Mouse (Mus musculus) lung, postnatal 36 days (tissue): ENCODE measurements at regions not wholly inside any gene's neighbourhood (a gene's known extent, or its start where the extent isn't known, plus 50 kb on each side); places are given as distances from the start of the nearest gene placed in this dataset.
"Not testable (repeated sequence)": the region's sequence is repeated elsewhere in the genome, so short reads cannot be mapped to it uniquely, and the experiment has no call there.

Experiments used
- DNase-seq: peaks from one replicate; pipeline ENCODE4 v3.0.0; 2022; ENCODE audit warnings: mixed read lengths

DNA sequence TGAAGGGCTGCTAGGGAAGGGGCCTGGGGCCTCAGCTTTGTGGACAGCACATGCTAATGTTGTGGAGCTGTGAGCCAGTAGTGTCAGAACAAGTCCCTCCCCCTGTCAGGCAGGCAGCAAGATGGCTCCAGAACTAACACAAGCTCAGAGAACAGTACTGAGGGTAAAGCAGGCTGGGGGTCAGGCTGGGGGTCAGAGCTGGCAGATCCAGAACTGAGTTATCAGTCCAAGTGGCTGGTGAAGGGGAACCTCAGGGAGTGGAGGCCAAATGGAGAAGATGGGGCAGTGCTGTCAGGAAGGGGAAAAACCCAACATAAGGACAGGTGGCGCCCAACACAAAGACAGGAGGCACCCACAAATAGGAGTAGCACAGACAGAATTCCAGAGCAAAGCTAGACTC lies 985.1 kb downstream of the 4930447A16Rik start:
- DNase-seq: no peak

DNA sequence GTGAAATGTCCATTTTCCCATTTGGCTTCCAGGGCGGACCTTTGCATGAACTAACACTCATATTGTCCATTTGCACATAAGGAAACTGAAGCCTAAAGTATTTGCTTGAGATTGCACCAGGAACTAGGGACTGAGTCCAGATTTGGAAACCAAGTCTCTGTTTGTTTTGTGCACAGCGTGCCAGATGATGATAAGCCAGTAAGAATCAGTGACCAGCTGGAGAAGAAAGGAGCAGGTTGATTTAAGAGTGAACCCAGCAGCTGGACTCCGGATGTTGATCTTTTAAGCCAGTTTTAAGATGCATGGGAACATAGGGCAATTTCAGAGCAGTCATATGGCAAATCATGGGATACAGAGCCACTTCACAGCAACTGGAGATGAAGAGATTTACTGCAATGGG lies 987.1 kb downstream of the 4930447A16Rik start:
- DNase-seq: peak; percentile 30

DNA sequence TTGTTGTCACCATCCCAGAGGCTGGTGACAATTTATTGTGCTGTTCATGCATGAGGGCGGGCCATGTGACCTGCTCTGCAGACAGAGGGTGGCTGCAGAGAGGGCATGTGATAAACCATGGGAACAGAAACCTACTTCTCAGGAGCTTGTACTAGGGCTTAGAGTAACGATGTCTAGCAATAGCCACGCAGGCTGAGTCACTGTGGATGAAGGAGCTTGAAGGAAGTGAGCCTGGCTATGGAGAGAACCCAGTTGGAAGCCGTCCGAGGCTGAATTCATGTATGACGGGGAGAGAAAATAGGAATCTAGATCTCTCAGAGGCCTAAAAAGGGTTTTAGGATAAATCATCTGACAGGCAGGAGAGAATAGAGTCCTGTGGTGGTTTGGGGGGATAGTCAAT lies 988.0 kb downstream of the 4930447A16Rik start:
- DNase-seq: no peak

DNA sequence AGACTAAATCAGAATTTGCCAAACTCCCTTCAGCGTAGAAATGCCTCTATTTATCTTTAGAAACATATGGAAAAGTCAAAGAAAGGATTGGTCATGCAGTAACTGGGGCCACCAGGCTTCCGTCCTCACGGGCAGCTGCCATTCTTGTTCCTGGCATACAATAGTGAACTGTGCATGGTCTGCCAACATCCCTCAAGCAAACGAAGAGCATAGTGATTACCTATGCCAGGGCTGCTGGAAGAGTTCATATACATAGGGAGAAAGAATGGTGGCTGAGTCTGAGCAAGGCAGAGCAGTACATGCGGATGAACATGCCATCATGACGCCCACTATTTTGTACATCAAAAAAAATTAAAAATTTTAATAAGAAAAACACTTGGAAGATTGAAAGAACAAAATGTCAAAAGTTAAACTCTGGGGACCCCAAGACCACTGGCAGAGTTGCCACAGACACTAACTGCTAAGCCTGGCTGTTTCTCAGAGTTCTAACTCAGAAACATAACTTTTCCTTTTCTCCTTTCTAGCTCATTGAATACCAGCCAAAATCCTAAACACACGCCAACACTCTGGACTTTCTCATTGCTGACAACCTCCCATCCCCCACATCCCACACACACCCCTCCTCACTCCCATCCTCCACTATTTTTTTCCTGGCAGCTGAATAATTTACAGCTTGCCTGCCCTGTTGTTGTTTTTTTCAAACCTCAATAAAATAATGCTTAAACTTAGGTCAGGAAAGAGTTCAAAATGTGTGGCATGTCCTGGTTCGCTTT lies 989.1 kb downstream of the 4930447A16Rik start:
- DNase-seq: no peak

- DNase-seq: no peak
Observed at GRCm38 (mm10) chr15:38415091-38415486, 989.7 kb downstream of the 4930447A16Rik start.

GRCm38 (mm10) chr15:38419621-38420020 lies 994.3 kb downstream of the 4930447A16Rik start:
- no peak for DNase-seq

- DNase-seq: peak; percentile 71
Observed at GRCm38 (mm10) chr15:38420784-38421183, 995.4 kb downstream of the 4930447A16Rik start.

DNA sequence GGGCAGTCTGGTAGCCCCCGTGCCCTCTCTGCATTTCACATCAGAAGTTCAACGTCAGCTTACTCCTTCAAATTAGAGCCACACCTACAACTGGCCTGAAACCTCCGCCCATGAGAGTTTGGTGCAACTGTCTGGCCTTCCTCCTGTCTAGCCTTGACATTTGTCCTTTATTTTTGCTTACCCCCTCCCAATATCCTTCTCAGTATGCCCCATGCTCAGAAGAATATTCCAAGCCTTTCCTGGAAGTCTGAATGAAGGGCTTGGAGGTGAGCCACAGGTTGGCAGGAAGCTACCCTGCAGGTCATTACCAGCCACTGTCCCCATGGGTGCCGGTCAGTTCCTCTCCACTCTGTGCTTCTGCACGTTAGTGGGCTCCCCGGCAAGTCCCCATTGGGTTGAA lies 997.4 kb downstream of the 4930447A16Rik start:
- no peak for DNase-seq

- DNase-seq: no peak
Observed at GRCm38 (mm10) chr15:38425506-38425905, 1000.2 kb downstream of the 4930447A16Rik start.

GRCm38 (mm10) chr15:38427966-38428365 lies 1002.6 kb downstream of the 4930447A16Rik start:
- DNase-seq: no peak

- DNase-seq: peak; percentile 90
Observed at GRCm38 (mm10) chr15:38431668-38432067, 1006.3 kb downstream of the 4930447A16Rik start.

GRCm38 (mm10) chr15:38433386-38433785 lies 1008.0 kb downstream of the 4930447A16Rik start:
- peak; percentile 49 for DNase-seq

- DNase-seq: not testable (repeated sequence)
Observed at GRCm38 (mm10) chr15:38434239-38434638, 1008.9 kb downstream of the 4930447A16Rik start.
